Comparison of ENCODE assay signal across 11 mouse cellular contexts in genomic region chr9:98337881-98338769, GRCm38 (mm10). TPM values are rescaled to one million over a fixed set of nuclear protein-coding genes. Genes with fewer than 3 reads are reported as not detected.
DNase-seq lines count a peak whose midpoint lies in the region; ATAC-seq lines count a peak whose summit lies in the region.
"Had no signal": no experiment of that assay in that cellular context is flagged by ENCODE, and none has a peak within 500 bp of the region (broad histone marks: within the 10 kb centered on the region; RNA-seq: fewer than 3 reads in every experiment).

No protein-coding gene starts in this region.

- no peak overlapping the region for H3K4me2 ChIP-seq in hindbrain, embryonic 13.5 days
- H3K4me2 ChIP-seq: limb, embryonic 15.5 days had no signal

- 80% methylated on average over 15 of the region's 15 CpGs for WGBS in hindbrain, embryonic 13.5 days

- H3K4me1 ChIP-seq in hindbrain, embryonic 13.5 days (replicated peaks): 0 out of 2 replicates have a peak, but pooled peaks cover 4% of the 10 kb centered on the region

- no peak overlapping the region for H3K4me3 ChIP-seq in hindbrain, embryonic 13.5 days
- H3K4me3 ChIP-seq: limb, embryonic 15.5 days had no signal

- no peaks in the 10 kb centered on the region for H3K27me3 ChIP-seq in hindbrain, embryonic 13.5 days
- H3K27me3 ChIP-seq: limb, embryonic 15.5 days had no signal

- DNase-seq in layer of hippocampus, adult 11-12 months (ENCODE audit: low spot score): peak; percentile 19
- DNase-seq in layer of hippocampus, postnatal 10 days (ENCODE audit: low spot score in 2 of 2): no peak
- DNase-seq in 3134 (ENCODE audit: extremely low read depth, insufficient read length, low spot score): peak; percentile 65
- peak; percentile 67 for DNase-seq in Muller cell, postnatal 12 days (ENCODE audit: inconsistent ontology term)
- peak; percentile 28 to 49 for DNase-seq in layer of hippocampus, adult 8-10 months (ENCODE audit: low spot score in 2 of 2)
- DNase-seq in spleen, postnatal 36 days (ENCODE audit: low spot score in 2 of 2): no peak

- H3K9ac ChIP-seq in hindbrain, embryonic 13.5 days: no peak overlapping the region
- H3K9ac ChIP-seq: limb, embryonic 15.5 days had no signal

- H3K9me3 ChIP-seq in hindbrain, embryonic 13.5 days: no peaks in the 10 kb centered on the region
- H3K9me3 ChIP-seq: limb, embryonic 15.5 days had no signal

- ATAC-seq in cerebellum, adult (ENCODE audit: insufficient number of reproducible peaks, low FRiP score, low TSS enrichment): no peak
- ATAC-seq in hindbrain, embryonic 13.5 days (ENCODE audit: low FRiP score): no peak
- ATAC-seq: forebrain, embryonic 16.5 days had no signal

- H3K36me3 ChIP-seq in hindbrain, embryonic 13.5 days: no peaks in the 10 kb centered on the region
- H3K36me3 ChIP-seq: limb, embryonic 15.5 days had no signal

- H3K27ac ChIP-seq in hindbrain, embryonic 13.5 days: no peak overlapping the region
- H3K27ac ChIP-seq: kidney, postnatal 0 days; limb, embryonic 15.5 days had no signal

RNA-seq across cellular contexts. Expression of gene Nmnat3, which starts 50.9 kb away (rescaled TPM):
- 1 to 10 TPM in 1 of 2 experiments, under 1 TPM in 1; 0.98 to 1.1 TPM for total RNA-seq in layer of hippocampus, postnatal 10 days (2021)
- 1 to 10 TPM; 1.0 to 2.8 (median 2.4) TPM for total RNA-seq in layer of hippocampus, adult 8-10 months (2022)
- 1.4 and 1.7 TPM in 2 replicates for polyA plus RNA-seq in hindbrain, embryonic 13.5 days (2015; fragmentation: Nextera tagmentation; extraction: Ambion mirVana)

Comparison
In these comparisons a context has a peak if more than half of its experiments do, and no peak if none do; other contexts are left out.
1. DNase-seq: peak in layer of hippocampus, adult 11-12 months (single experiment), 3134 (single experiment), Muller cell, postnatal 12 days (single experiment) and layer of hippocampus, adult 8-10 months (2 of 2); none in layer of hippocampus, postnatal 10 days (0 of 2) and spleen, postnatal 36 days (0 of 2).